ENCODE assay signal across 9 mouse cellular contexts in genomic region chr7:142440657-142441114, GRCm38 (mm10). TPM values are rescaled to one million over a fixed set of nuclear protein-coding genes. Genes with fewer than 3 reads are reported as not detected.
DNase-seq lines count a peak whose midpoint lies in the region; ATAC-seq and TF ChIP-seq lines count a peak whose summit lies in the region.
"Had no signal": no experiment of that assay in that cellular context is flagged by ENCODE, and none has a peak within 500 bp of the region (broad histone marks: within the 10 kb centered on the region; RNA-seq: fewer than 3 reads in every experiment).

No protein-coding gene starts in this region.

- no peaks in the 10 kb centered on the region for H3K9me3 ChIP-seq in stomach, postnatal 0 days (ENCODE audit: control insufficient read depth, low read length)

- WGBS in stomach, postnatal 0 days, result 26% methylated on average over 5 of the region's 5 CpGs

- peak; percentile 47; the same call in 1 of the 2 replicates for ATAC-seq in stomach, postnatal 0 days (ENCODE audit: low FRiP score, low TSS enrichment)

- peak; percentile 56 for DNase-seq in ovary, postnatal 14 days (ENCODE audit: low spot score)
- no peak for DNase-seq in ovary, adult 18-20 months (ENCODE audit: low spot score)
- DNase-seq in brain, adult 2 months (ENCODE audit: low read depth, low spot score), result peak; percentile 63
- peak; percentile 65 for DNase-seq in gastrocnemius, postnatal 10 days
- peak; percentile 49 for DNase-seq in induced T-regulatory cell, adult 2 months (ENCODE audit: low read depth)
- DNase-seq in lung, postnatal 14 days, result peak; percentile 65
- DNase-seq in stomach, postnatal 0 days (ENCODE audit: low spot score), result peak; percentile 44
- DNase-seq in c-Kit-positive CD71-positive TER-119-positive erythroid progenitor cells, embryonic 14.5 days (ENCODE audit: low spot score), result no peak

- H3K4me2 ChIP-seq in stomach, postnatal 0 days (replicated peaks; ENCODE audit: low read depth), result 0 out of 2 replicates have a peak overlapping the region, but pooled peaks have one; percentile 17

- peak overlapping the region; percentile 52 for H3K9ac ChIP-seq in stomach, postnatal 0 days (ENCODE audit: low read length)

- TF ChIP-seq CTCF in stomach, postnatal 0 days (IDR thresholded peaks at IDR 0.05; ENCODE audit: low read depth), result peak; percentile 89

- H3K4me1 ChIP-seq in stomach, postnatal 0 days (replicated peaks; ENCODE audit: control insufficient read depth, insufficient read depth), result peaks cover 5% of the 10 kb centered on the region; the same call in 1 of the 2 replicates

- no peaks in the 10 kb centered on the region for H3K27me3 ChIP-seq in stomach, postnatal 0 days (ENCODE audit: control insufficient read depth, insufficient read depth, low read length)

- H3K27ac ChIP-seq in stomach, postnatal 0 days (replicated peaks), result peak overlapping the region; percentile 88

- no peak overlapping the region for H3K4me3 ChIP-seq in stomach, postnatal 0 days (ENCODE audit: low read depth, low read length)

- TF ChIP-seq EP300 in stomach, postnatal 0 days (optimal IDR thresholded peaks at IDR 0.05), result peak; percentile 79

- H3K36me3 ChIP-seq in stomach, postnatal 0 days (ENCODE audit: control insufficient read depth, insufficient read depth, low read length), result no peaks in the 10 kb centered on the region

RNA-seq across cellular contexts. Expression of gene Tnni2, which starts 0.9 kb away (rescaled TPM):
- total RNA-seq in gastrocnemius, postnatal 10 days (2021), result over 10,000 TPM; 11,296 to 12,937 TPM
- polyA plus RNA-seq in stomach, postnatal 0 days (2015; fragmentation: Nextera tagmentation; extraction: Ambion mirVana), result 19.1 and 19.6 TPM in 2 replicates

RNA-seq across cellular contexts. Expression of gene Syt8, which starts 6.0 kb away (rescaled TPM):
- total RNA-seq in gastrocnemius, postnatal 10 days (2021), result under 1 TPM in 1 of 2 experiments, not detected in 1; 0.36 TPM
- 70.7 and 78.9 TPM in 2 replicates for polyA plus RNA-seq in stomach, postnatal 0 days (2015; fragmentation: Nextera tagmentation; extraction: Ambion mirVana)
- total RNA-seq: heart, postnatal 36 days had no signal

RNA-seq across cellular contexts. Expression of gene Lsp1, which starts 19.9 kb away (rescaled TPM):
- 10 to 100 TPM; 14.4 to 24.4 TPM for total RNA-seq in gastrocnemius, postnatal 10 days (2021)
- polyA plus RNA-seq in stomach, postnatal 0 days (2015; fragmentation: Nextera tagmentation; extraction: Ambion mirVana), result 107 and 110 TPM in 2 replicates

RNA-seq across cellular contexts. Expression of gene Ctsd, which starts 52.8 kb away (rescaled TPM):
- 100 to 1,000 TPM; 249 to 254 TPM for total RNA-seq in gastrocnemius, postnatal 10 days (2021)
- polyA plus RNA-seq in stomach, postnatal 0 days (2015; fragmentation: Nextera tagmentation; extraction: Ambion mirVana), result 798 and 841 TPM in 2 replicates

RNA-seq across cellular contexts. Expression of gene Tnnt3, which starts 58.0 kb away (rescaled TPM):
- total RNA-seq in gastrocnemius, postnatal 10 days (2021), result over 10,000 TPM; 17,146 to 18,824 TPM
- 8.0 and 11.7 TPM in 2 replicates for polyA plus RNA-seq in stomach, postnatal 0 days (2015; fragmentation: Nextera tagmentation; extraction: Ambion mirVana)

Comparison
In these comparisons a context has a peak if more than half of its experiments do, and no peak if none do; other contexts are left out.
1. DNase-seq: peak in ovary, postnatal 14 days (single experiment), brain, adult 2 months (single experiment), gastrocnemius, postnatal 10 days (single experiment), induced T-regulatory cell, adult 2 months (single experiment), lung, postnatal 14 days (single experiment) and stomach, postnatal 0 days (single experiment); none in ovary, adult 18-20 months (single experiment) and c-Kit-positive CD71-positive TER-119-positive erythroid progenitor cells, embryonic 14.5 days (single experiment).